Mouse (Mus musculus) megakaryocyte-erythroid progenitor cell, adult 5-6 weeks (primary cell): Measurements from ENCODE around the gene Clp1. TPM values are rescaled to one million over a fixed set of nuclear protein-coding genes. Genes with fewer than 3 reads are reported as not detected.

Experiments
- ATAC-seq: replicated peaks from 2 replicates; pipeline ENCODE4 v1.8.0; 2016; ENCODE audit warnings: mild to moderate bottlenecking, inconsistent platforms; ENCODE audit not compliant: severe bottlenecking, poor library complexity, low FRiP score, low TSS enrichment
- total RNA-seq, 2 experiments: library from RNA; stranded (forward) in 1 of 2; stranded (reverse) in 1 of 2; fragments of 200-1000, 215-1000 nt in 1 of 2; fragments of >200 nt in 1 of 2; fragmentation: Nextera tagmentation in 1 of 2; gene quantifications; 2 replicates each; pipeline ENCODE4 v1.2.3; 2014 to 2017

The Clp1 gene
- total RNA-seq, 2 experiments from 2014 or later: 38.0 to 43.8 TPM

DNA sequence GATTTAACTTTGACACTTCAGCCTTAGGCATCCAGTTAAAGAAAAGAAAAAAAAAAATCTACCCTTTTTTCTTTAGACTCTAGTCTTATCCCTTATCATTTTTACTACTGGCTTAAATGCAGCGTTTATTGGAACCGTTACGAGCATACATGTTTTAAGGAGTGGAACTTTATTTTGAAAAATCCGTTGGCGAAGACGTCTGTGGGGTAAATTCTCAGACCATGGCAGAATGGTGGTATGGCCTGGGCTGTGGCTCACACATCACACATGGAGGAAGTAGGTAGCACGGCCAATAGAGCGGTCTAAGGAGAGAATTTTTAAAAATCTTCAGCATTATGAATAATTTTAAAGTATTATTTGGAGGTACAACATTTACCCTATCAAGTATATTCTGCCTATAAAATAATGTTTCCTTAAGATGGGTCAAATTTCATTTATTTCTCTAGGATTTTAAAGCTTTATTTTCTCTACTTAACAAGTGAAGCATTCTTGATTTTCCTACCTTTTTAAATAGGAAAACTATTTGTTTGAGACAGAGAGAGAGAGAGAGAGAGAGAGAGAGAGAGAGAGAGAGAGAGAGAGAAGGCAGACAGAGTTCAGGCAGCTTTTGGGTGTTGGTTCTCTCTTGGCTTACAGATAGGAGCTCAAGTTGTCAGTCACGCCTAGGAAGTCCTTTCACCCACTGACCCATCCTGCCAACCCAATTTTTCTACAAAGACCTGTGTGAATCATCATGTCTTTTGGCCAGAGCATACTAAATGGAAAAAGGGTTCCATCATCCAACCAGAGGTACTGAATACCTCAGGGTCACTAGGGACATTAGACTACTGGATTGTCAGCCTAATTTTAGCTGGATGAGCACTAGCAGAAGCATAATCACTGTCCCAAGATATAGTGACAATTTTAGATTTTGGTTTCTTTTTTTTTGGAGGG, 10.5 kb downstream of the Clp1 start:
- no peak for ATAC-seq

DNA sequence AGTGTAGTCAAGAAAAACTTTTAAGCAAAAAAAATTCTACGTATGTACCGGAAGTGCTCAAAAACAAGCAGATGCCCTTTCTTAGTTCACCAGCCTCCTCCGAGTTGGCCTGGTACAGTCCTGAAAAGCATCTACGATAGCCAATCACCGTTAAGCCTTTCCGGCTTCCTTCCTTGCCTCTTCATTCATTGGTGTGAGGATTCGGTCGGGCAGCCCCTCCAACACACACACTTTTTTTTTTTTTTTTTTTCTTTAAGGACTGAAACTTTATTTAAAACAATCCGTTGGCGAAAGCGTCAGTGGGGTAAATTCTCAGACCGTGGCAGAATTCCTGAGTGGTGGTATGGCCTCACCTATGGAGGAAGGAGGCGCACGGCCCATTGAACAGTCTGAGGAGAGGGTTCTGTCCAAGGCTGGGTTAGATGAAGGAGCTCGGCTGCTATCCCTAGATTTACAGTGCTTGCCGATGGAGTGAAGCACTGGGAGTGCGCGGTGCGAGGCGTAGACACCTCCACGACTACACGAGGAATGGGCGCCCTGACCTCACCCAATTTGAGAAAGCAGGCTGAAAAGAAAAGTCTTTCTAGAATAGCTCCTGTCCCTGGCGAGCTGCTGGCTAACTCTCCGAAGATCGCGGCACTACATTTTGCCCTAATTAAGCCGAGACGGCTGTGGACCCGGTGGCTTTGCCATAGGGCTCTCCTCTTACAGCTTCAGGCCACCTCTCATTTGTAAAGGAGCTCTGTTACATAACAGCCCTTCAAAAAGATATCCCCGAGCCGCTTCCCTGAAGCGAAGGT, 11.4 kb downstream of the Clp1 start:
- peak; percentile 95 for ATAC-seq

DNA sequence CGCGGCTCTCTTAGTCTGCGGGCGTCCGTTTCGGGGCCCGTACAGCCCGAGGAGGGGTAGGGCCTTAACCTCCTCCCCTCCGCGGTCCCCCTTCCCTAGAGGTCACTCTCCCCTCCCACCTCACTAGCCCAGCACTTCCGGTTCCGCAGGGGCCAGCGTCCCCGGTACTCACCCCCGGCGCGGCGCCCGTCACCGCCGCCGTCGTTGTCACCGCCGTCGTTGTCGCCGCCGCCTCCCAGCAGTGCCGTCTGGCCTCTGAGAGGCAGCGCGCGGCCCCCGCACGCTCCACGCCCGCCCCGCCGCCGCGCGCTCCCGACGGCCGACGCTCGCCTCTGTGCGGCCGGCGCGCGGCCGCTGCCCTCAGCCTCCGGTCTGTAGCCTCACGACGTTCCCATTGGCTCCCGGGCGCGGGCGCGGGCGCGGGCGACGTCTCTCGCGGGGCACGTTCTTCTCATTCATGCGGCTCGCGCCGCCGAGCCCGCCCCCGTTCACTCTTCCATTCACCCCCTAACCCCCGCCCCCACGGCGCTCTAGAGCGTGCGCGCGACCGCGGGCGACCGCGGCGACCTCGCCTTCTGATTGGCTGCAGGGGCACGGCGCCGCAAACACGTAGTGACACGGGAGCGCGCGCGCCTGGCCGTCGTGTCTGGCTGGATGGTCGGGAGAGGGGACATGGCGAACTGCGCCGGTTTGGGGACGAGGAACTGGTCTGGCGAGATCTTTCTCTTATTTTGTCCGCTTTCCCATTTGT, 12.2 kb downstream of the Clp1 start, which contains the start of gene Zdhhc5:
Gene Zdhhc5, minus strand, starts transcription at position 370 of the 751 bp plus-strand sequence.
- peak; percentile 78 for ATAC-seq

DNA sequence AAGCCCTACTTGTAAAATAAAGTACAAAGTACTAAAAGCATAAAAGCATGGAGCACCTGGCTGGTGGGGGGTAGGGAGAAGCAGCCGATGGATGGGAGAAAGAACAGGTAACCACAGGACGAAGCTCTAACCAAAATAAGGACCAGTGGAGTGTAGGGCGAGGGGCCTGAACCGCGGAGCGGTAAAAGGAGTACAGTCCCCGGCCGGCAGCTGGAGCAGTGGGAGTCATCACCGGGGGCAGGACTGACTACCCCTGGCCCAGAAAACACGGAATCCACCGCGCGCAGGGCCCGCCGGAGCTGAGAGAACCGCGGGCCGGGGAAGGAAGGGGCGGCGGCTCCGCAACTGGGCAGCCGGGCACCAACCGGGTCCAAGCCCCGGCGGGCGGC, 12.7 kb downstream of the Clp1 start:
- no peak for ATAC-seq

DNA sequence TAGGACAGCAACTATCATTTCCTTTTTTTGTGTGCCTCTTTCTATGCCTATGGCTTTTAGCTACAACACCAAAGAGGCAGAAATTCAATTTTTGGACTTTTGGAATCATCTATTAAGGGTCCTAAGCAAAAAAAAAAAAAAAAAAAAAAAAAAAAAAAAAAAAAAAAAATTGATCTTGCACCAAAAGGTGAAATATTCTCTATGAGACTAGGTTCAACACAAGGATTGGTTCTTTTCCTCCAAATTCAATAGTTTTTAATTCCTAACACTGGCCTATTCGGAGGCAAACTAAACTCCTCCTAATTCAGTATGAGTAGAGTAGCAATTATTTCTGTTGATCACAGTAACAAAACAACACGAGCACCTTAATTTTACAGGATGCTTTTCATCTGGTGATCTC, 15.3 kb downstream of the Clp1 start:
- no peak for ATAC-seq

DNA sequence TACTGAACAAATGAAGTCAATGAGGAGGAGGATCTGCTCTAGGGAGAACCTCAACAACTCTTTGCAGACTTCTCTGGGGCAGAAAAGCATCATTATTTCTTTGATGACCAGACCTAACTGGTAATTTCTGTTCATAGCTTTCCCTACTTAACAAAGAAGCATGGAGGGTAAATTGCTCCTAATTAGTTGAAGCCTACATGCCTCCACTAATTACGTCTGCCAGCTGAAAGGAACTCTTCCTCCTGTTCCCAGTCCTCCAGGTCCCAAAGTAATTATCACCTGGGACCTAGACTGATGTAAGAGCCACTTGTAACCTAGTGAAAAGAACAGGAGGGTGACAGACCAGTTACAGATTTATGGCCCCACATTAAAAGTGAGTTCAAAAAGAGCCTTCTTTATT, 19.6 kb downstream of the Clp1 start:
- no peak for ATAC-seq

DNA sequence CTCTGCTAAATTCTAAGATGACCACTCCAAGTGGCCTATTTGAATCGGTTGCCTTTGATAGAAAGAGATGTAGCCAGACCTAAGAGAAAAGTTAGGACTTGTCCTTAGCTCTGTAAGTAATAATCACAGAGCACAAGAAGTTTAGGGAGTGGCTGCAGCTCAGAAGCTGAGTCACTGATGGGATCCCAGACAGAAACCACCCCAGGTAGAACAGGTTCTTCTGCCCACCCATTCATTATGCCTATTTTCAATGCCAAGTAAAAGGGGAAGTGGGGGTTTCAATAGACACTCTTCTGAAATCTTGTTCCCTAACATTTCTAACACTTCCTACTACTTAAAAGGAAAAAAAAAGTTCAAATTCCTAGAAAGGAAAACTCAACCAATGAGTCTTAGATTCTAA, 21.9 kb downstream of the Clp1 start:
- ATAC-seq: no peak

DNA sequence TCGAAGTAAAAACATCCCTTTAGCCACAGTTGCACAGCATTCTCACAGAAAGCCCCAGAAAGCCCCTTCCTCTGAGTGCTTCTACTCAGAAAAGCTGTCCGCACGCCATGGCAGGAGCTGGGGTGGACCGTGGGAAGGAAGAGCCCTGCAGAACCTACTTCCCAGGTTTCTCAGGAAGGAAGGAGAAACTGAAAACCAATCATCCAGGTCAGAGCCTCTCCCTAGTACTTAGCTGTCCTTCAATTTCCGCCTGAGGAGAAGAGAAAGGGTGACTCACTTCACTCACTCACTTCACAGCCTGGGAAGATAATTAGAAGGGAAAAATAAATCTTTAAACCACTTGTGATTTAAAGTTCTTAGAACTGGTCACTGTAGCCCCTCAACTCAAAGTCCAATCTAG, 22.8 kb downstream of the Clp1 start:
- ATAC-seq: no peak

DNA sequence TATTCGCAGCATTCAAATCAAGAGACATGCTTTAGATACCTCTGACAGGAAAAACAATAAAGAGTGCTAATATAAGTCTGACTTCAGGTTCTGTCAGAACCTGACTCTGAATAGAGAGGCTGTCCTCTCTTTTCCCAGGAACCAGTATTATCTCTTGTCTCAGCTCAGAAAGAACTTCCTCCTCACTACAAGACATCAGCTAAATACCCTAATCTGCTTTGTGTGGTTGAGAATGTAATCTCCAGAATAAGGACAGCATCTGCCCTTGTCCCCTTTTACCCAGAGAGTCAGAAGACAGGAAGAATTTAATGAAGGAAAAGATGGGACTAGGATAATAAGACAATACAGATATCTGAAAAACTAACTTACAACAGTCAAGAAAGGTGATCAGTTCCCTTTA, 23.7 kb downstream of the Clp1 start:
- peak; percentile 62; the same call in 1 of the 2 replicates for ATAC-seq

DNA sequence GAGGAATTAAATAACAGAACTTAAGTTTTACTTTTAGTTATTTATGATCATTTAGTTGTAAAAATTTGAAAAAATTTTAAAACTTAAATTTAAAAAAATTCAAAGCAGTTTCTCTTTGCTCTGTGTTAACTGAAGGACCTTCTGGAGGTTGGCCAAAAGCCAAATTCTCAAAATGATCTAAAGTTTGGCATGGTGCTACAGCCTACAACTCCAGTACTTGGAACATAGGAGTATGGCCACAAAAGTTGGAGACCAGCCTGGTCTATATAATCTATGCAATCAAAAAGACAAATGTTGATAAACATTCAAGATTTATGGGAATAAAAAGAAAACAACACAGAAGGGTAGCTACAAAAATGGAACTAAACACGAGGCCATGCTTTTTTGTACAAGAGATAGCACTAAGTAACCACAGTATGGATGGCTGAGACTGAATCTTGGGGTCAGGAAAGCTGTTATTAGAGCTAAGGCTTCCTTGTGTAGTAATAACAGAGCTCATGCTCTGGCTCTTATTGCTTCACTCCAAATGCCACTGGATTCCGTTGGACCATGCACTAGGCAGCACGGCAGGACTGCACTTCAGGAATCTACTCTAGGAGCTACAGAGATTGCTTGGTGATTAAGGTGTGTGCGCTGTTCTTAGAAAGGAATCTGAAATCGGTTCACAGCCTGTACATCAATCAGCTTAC, 32.0 kb downstream of the Clp1 start:
- ATAC-seq: no peak

DNA sequence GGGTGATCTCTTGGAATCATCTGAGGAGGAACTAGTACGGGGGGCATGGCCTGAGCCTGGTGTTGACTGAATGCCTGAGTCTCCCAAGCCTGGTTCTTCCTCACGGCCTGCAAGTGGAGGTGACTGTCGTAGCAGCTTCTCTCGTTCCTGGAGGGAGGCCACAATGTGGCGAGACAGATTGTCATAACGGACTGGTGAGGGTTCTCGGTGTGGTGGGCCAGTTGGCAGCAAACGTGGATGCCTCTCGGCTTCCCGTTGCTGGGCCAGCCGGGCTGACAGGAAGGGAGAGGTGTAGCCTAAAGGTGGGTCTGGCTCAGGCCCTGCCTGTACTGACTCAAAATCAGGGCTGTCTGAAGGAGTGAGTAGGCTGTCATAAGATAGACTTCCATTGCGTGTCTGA, 37.1 kb downstream of the Clp1 start:
- ATAC-seq: no peak

DNA sequence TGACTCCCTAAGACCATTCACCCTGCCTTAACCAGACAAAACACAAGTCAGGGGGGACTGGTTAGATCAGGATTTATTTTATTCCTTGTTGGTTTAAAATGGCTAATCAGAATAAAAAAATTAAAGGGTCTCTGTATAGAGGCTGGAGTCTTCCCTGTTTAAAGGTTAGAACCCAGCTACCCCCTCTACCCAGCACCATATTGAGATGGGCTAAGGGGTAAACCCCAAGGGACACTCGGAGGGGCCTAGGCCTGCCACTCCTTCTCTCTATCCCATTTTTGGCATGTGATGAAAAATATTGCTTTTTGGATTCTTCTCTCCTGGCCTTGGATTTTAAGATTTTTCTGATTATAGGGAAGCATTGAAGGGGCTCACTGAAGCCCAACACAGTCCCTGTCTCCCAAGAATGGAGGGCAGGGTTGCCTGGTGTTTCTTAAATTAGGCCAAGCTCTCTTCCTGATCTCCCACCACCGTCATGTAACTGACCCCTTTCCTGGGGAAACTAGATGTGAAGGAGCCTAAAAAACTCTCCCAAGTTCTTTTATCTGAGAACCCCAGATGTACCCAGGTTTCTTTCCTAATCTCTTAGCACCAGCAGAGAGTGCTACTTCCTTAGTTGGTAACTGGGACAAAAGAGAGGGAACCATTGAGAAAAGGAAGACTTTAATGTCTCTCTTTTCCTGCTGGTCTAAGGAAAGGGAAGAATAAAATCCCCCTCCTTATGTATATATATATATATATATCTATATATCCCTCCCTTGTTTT, 38.9 kb downstream of the Clp1 start:
- ATAC-seq: no peak

DNA sequence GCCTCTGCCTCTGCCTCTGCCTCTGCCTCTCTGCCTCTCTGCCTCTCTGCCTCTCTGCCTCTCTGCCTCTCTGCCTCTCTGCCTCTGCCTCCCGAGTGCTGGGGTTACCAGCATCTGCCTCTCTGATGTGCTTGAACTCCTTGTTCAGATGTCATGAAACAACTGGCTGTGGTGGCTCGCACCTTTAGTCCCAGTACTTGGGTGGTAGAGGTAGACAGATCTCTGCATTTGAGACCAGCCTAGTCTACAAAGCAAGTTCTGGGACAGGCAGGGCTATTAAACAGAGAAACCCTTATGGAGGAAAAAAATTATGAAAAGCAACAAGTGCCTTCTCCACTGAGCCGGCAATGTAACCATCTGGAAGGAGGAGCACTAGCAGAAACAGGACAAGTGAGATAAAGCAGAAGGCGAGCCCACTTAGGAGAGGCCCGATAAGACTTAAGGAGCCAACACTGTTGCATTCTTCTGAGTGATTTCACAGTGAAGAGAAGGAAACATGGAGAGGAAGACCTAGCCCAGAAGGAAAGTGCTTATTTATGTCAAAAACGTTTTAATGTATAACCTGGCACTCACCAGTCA, 44.5 kb downstream of the Clp1 start:
- peak; percentile 75 for ATAC-seq

DNA sequence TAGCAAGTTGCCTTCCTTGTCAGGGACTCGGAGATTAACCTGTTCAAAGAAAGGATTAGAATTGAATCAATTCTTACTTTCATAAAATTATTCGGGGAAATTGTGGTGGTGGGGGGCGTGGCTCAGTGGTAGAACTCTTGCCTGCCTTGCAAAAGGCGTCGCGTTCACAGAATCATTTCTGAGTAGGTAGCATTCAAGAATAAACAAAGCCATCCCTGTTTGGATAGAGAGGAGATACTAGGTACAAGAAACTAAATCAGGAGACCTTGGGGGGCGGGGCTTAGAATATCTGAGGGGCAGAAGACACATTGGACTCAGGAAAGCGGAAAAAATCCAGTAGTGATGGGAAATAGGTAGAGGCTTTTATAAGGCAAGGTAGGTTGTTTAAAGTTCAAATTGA, 48.1 kb downstream of the Clp1 start, which contains the start of gene Tmx2:
Gene Tmx2, minus strand, starts transcription at position 125 of the 400 bp plus-strand sequence.
- no peak for ATAC-seq

DNA sequence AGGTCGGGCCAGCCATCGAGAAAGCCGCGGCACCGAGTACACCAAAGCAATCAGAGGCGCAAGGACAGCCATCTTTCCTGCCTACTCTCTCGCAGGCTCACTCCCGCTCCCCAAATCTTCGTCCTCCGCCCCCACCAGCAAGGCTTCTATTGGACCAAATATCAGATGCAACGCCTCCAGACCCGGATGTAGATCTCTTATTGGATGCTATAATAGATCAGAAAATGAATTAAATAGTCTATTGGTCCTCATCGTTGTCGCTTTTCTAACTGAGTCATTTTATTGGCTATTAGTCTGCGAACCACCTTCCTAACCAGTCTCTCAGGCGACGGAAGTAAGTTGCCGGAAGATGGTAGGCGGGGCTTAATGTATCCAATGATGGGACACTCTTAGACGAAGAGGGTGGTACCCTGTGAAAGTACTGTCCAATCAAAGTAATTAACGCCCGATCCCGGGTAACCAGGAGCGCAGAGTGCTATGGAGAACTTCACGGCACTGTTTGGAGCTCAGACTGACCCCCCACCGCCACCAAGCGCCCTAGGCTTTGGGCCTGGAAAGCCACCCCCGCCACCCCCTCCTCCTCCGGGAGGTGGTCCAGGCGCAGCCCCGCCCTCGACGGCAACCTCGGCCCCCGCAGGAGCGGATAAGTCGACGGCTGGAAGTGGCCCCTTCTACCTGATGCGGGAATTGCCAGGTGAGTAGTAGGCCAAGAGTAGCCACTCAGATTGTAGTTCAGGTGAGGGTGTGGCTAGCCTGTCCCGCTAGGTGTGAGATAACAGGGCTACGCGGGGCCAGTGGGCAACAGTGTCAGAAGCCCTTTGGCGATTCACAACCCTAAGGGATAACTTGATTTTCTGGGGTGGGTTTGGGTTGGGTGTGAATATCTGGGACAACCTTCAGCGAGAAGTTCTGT, 48.9 kb downstream of the Clp1 start, which contains the start of the genes Gm28635 and Med19:
Gene Gm28635, minus strand, starts transcription at position 74 of the 913 bp plus-strand sequence.
Gene Med19, plus strand, starts transcription at position 435 of the 913 bp plus-strand sequence.
- ATAC-seq: peak; percentile 96

DNA sequence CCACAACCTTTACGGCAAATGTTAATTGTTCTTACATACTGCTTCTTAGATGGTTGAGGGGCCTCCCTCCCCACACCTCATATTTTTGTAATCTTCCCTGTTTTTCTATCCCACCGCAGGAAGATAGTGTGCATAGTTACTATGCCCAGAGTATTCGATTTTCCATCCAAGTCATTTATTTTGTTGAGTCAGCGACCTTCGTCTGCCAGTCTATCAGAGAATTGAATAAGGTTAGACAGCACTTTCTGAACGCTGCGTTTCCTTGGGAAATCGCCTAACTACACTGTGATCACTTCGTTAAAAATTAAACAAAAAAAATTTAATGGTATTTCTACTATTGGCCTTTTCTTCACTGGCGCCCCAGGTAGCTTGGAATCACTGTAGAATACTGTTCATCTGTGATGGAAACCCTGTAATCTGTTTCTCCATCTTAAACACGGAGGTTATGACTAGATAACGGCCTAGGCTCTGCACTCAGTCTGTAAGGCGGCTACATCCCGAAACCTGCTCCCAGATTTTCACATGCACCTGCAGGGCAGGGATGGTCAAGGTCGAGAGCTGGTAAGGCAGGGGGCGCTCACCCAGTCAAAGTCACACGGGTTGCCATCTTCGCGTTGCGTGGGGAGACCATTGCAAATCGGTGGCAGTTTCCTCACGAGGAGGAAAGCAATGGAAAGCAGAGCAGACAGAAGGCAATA, 49.7 kb downstream of the Clp1 start:
- peak; percentile 27 for ATAC-seq
